Mouse (Mus musculus): Measurements from ENCODE around the gene Nrd1. TPM values are rescaled to one million over a fixed set of nuclear protein-coding genes. Genes with fewer than 3 reads are reported as not detected.

Nrd1 gene
- polyA plus RNA-seq, 1 experiment, result 14.6 TPM

DNA sequence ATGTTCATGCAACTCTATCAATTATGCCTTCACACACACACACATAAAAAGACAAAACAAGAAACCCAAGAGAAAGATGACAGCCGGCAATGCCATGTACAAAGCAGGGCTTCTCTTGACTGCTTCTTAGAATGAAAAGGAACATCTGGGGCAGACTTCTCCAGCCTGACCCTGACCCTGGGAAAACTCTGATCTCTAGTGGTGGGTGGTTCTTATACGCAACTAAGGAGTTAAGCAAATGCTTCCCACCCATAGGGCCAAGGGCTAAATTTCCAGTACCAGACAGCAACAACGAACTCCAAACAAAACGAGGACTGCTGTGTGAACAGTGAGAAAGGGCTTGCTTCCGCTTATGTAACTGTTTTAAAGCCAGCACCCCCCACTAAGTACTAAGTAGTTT, 79.7 kb downstream of the Nrd1 start:
- no peaks in the 10 kb centered on the region for H3K4me1 ChIP-seq
- no peaks in the 10 kb centered on the region for H3K27me3 ChIP-seq (replicated peaks)
- H3K4me3 ChIP-seq (replicated peaks), result no peak overlapping the region
- TF ChIP-seq FLI1 (IDR thresholded peaks at IDR 0.05; ENCODE audit: low read length), result no peak
- TF ChIP-seq GATA1 (IDR thresholded peaks at IDR 0.05; ENCODE audit: borderline replicate concordance, low read length), result no peak
- H3K36me3 ChIP-seq (replicated peaks; ENCODE audit: low read length), result peaks cover 92% of the 10 kb centered on the region
- H3K9me3 ChIP-seq, result no peaks in the 10 kb centered on the region

DNA sequence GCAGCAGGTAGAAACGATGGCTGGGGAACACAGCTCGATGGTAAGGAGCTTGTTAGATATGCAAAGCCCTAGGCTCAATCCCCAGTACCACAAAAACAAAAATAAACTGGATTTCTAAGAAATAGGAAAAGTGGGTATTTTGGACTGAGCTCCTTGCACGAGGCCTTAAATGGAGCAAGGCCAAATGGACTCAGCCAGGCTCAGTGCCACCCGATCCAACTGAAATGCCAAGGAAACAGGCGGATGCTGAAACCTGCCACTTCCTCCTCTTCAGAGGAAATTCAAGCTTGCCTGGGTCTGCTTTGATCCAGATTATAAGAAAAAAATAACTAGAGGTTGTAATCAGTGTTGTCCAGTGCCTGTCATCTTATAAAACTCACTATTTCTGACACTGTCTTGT, 88.7 kb downstream of the Nrd1 start:
- Histone ChIP-seq H3K27me3 (replicated peaks) (no peaks in the 10 kb centered on the region), H3K4me3 (replicated peaks) (no peak overlapping the region), H3K9me3 (no peaks in the 10 kb centered on the region), H3K36me3 (replicated peaks; ENCODE audit: low read length) (peaks cover 76% of the 10 kb centered on the region), H3K4me1 (peaks cover 61% of the 10 kb centered on the region)
- TF ChIP-seq FLI1 (IDR thresholded peaks at IDR 0.05; ENCODE audit: low read length) (no peak), GATA1 (IDR thresholded peaks at IDR 0.05; ENCODE audit: borderline replicate concordance, low read length) (no peak)

DNA sequence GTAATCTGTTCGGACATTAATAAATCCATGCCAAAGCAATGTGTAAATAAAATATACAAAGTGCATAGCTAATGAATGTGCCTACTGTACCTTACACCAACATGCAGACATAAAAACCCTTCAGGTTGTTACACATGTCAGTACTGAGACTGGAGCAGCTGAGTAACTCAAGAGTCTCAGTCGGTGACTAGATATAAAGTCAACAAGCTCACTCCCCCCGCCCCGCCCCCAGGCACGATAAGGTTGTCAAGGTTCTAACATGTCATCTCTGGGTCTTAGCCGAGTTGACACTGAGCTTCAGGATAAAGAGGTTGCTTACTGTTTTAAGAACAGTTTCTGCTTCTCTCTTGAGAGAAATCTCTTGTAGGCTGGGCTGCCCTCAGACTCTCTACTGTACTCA, 89.5 kb downstream of the Nrd1 start:
- Histone ChIP-seq H3K36me3 (replicated peaks; ENCODE audit: low read length) (peaks cover 76% of the 10 kb centered on the region), H3K4me3 (replicated peaks) (no peak overlapping the region), H3K9me3 (no peaks in the 10 kb centered on the region), H3K4me1 (peaks cover 69% of the 10 kb centered on the region), H3K27me3 (replicated peaks) (no peaks in the 10 kb centered on the region)
- TF ChIP-seq GATA1 (IDR thresholded peaks at IDR 0.05; ENCODE audit: borderline replicate concordance, low read length) (no peak), FLI1 (IDR thresholded peaks at IDR 0.05; ENCODE audit: low read length) (no peak)

DNA sequence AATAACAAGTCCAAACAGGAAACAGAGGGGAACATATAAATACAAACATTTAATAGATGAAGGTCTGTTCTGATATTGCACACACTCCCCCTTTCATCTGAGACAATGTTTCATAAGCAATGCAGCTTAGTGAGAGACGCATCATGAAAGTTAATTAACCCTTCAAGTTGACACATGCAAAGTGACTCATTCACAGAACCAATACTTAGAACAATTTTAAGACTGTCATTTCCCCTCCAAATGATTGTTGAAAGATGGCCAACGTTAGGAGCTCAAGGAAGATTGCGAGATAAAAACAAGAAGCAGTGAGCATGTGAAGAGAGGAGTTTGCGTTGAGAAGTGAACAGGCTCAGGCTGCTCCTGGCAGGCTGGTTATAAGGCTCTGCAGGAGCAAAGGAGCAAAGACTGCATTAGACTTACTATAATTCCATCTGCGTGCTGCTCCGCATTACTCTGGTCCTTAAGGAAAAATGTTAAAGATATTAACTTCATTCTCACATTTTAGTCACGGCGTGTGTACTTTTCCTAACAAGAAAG, 90.9 kb downstream of the Nrd1 start:
- no peak overlapping the region for H3K4me3 ChIP-seq (replicated peaks)
- H3K9me3 ChIP-seq, result no peaks in the 10 kb centered on the region
- TF ChIP-seq FLI1 (IDR thresholded peaks at IDR 0.05; ENCODE audit: low read length) (no peak), GATA1 (IDR thresholded peaks at IDR 0.05; ENCODE audit: borderline replicate concordance, low read length) (no peak)
- peaks cover 78% of the 10 kb centered on the region for H3K4me1 ChIP-seq
- no peaks in the 10 kb centered on the region for H3K27me3 ChIP-seq (replicated peaks)
- peaks cover 76% of the 10 kb centered on the region for H3K36me3 ChIP-seq (replicated peaks; ENCODE audit: low read length)

DNA sequence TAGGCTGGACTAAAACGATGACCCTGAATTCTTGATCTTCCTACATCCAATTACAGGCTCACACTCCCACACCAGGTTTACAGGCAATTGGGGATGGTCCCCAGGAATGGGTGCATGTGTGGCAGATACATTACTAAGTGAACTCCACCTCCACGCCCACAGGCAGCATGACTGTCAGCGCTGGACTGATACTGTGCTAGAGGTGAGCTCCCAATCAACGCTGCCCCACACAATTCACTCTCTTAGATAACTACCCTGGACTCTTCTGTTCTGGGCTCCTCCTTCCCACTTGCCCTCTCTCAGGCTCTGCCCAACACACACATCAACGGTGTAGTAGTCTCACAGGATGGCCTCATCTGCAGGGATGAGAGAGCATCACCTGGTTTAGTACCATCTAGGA, 91.9 kb downstream of the Nrd1 start:
- no peak for TF ChIP-seq FLI1 (IDR thresholded peaks at IDR 0.05; ENCODE audit: low read length)
- TF ChIP-seq GATA1 (IDR thresholded peaks at IDR 0.05; ENCODE audit: borderline replicate concordance, low read length), result no peak
- Histone ChIP-seq H3K9me3 (no peaks in the 10 kb centered on the region), H3K4me1 (peaks cover 78% of the 10 kb centered on the region), H3K36me3 (replicated peaks; ENCODE audit: low read length) (peaks cover 78% of the 10 kb centered on the region), H3K4me3 (replicated peaks) (no peak overlapping the region), H3K27me3 (replicated peaks) (no peaks in the 10 kb centered on the region)

DNA sequence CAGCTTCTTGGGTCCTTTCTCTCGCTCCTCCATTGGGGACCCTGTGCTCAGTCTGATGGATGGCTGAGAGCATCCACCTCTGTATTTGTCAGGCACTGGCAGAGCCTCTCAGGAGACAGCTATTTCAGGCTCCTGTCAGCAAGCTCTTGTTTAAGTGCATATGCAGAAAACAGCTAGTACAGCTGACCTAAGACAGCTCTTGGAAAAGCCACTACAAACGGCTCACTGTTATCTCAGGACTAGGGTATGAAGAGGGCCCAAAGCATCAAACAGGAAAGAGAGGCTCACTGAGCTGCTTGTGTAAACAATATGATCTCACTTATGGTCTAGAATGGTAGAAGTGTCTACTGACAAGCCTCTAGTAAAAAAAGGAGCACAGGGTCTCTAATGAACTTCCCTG, 93.8 kb downstream of the Nrd1 start:
- H3K4me3 ChIP-seq (replicated peaks), result peak overlapping the region; percentile 23
- peaks cover 74% of the 10 kb centered on the region for H3K36me3 ChIP-seq (replicated peaks; ENCODE audit: low read length)
- H3K4me1 ChIP-seq, result peaks cover 65% of the 10 kb centered on the region
- H3K9me3 ChIP-seq, result no peaks in the 10 kb centered on the region
- no peak for TF ChIP-seq GATA1 (IDR thresholded peaks at IDR 0.05; ENCODE audit: borderline replicate concordance, low read length)
- TF ChIP-seq FLI1 (IDR thresholded peaks at IDR 0.05; ENCODE audit: low read length), result no peak
- no peaks in the 10 kb centered on the region for H3K27me3 ChIP-seq (replicated peaks)

DNA sequence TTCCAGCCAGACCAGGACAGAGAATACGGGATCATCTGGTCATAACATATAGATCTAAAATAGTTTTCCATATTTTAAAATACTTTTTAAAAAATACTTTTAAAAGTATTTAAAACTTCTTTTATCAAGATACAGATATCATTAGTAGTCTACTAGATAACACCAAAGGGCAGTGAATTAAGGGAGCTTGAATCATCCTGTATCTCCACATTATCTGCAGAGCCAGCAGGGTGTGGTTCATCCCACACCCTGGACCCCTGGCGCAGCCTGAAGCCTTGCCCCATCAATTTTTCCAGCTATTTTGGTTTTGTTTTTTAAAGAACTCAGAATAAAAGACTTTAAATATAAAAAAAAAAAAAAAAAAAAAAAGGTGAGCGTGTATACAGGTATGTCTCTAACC, 98.4 kb downstream of the Nrd1 start:
- Histone ChIP-seq H3K4me1 (peaks cover 73% of the 10 kb centered on the region), H3K27me3 (replicated peaks) (no peaks in the 10 kb centered on the region), H3K36me3 (replicated peaks; ENCODE audit: low read length) (peaks cover 62% of the 10 kb centered on the region), H3K9me3 (no peaks in the 10 kb centered on the region), H3K4me3 (replicated peaks) (no peak overlapping the region)
- TF ChIP-seq GATA1 (IDR thresholded peaks at IDR 0.05; ENCODE audit: borderline replicate concordance, low read length) (no peak), FLI1 (IDR thresholded peaks at IDR 0.05; ENCODE audit: low read length) (no peak)

DNA sequence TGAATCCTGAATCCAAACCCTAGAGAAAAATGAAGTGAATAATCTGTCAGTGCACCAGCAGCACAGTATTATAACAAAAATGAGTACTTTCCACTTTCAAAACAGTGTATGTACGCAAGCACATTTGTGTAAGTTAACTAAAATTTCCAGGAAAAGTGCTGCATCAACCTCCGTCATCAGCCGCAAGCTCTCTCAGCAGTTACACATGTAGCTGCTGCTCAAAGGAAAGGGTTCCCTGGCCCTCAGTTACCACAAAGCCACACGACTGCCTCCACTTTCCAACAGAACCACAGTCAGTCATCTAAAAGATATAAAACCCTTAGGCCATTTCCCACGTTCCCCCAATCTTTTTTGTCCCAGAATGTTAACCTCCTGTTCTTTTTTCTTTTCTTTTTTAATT, 102.1 kb downstream of the Nrd1 start:
- H3K36me3 ChIP-seq (replicated peaks; ENCODE audit: low read length), result peaks cover 31% of the 10 kb centered on the region
- peak overlapping the region; percentile 78 for H3K4me3 ChIP-seq (replicated peaks)
- no peaks in the 10 kb centered on the region for H3K9me3 ChIP-seq
- peaks cover 65% of the 10 kb centered on the region for H3K4me1 ChIP-seq
- H3K27me3 ChIP-seq (replicated peaks), result no peaks in the 10 kb centered on the region
- TF ChIP-seq GATA1 (IDR thresholded peaks at IDR 0.05; ENCODE audit: borderline replicate concordance, low read length) (no peak), FLI1 (IDR thresholded peaks at IDR 0.05; ENCODE audit: low read length) (no peak)

DNA sequence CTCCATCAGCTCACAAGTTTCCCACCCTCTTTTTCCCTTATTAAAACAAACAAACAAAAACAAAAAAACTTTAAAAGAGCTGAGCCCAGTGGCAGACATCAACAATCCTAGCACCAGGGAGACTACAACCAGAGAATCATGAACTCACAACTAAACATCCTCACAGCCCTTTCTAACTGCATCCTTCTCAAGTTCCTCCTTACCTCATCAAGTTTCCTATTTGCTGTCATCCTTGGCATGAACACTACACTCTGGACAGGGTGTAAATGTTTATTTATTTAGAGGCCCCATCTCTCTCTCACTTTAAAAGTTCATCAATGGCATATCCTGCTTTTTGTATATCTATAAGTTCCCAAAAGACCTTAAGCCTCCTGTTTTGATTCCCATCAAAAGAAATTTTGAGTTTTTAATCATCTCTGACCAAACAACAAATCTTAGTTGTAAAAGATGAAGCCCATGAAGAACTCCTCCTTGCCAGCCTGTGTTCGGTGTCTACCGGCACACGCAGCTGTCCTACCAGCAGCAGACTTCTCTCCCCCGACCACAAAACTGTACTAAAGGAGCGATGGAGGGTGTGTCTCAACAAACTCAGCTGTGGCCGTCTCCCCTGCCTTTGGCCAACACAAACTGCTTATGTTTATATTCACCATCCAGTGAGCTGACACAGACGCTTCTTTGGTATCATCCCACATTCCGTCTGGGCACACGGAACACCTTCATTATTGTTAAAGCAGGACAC, 102.9 kb downstream of the Nrd1 start:
- no peaks in the 10 kb centered on the region for H3K27me3 ChIP-seq (replicated peaks)
- H3K4me1 ChIP-seq, result peaks cover 70% of the 10 kb centered on the region
- H3K9me3 ChIP-seq, result no peaks in the 10 kb centered on the region
- peaks cover 23% of the 10 kb centered on the region for H3K36me3 ChIP-seq (replicated peaks; ENCODE audit: low read length)
- TF ChIP-seq GATA1 (IDR thresholded peaks at IDR 0.05; ENCODE audit: borderline replicate concordance, low read length), result no peak
- no peak for TF ChIP-seq FLI1 (IDR thresholded peaks at IDR 0.05; ENCODE audit: low read length)
- peak overlapping the region; percentile 76 for H3K4me3 ChIP-seq (replicated peaks)

DNA sequence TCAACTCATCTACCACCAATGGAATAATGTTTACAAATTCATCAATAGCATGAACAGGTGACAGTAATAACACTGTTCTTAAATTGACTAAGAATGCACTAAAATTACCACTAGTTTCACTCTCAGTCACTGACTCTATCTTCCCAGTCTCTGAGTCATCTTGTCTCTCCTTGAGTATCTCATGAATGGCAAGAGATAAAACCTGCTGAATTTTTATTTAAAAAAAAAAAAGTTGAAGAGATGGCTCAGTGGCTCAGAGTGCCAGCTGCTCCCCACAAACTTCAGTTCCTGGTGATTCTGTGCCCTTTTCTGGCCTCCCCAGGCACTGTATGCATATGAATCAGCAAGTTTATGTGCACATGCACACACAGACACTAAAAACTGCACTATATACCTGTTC, 104.8 kb downstream of the Nrd1 start:
- Histone ChIP-seq H3K4me1 (peaks cover 77% of the 10 kb centered on the region), H3K36me3 (replicated peaks; ENCODE audit: low read length) (peaks cover 14% of the 10 kb centered on the region), H3K27me3 (replicated peaks) (no peaks in the 10 kb centered on the region), H3K9me3 (no peaks in the 10 kb centered on the region), H3K4me3 (replicated peaks) (no peak overlapping the region)
- TF ChIP-seq GATA1 (IDR thresholded peaks at IDR 0.05; ENCODE audit: borderline replicate concordance, low read length), result no peak
- TF ChIP-seq FLI1 (IDR thresholded peaks at IDR 0.05; ENCODE audit: low read length), result no peak

Data from megakaryocyte, embryonic 14.5 days (primary cell).